Mouse (Mus musculus): ENCODE measurements around the gene Kcnj9. TPM values are rescaled to one million over a fixed set of nuclear protein-coding genes. Genes with fewer than 3 reads are reported as not detected.

Gene Kcnj9
- total and polyA plus RNA-seq, 2 experiments, result 0.02 to 0.09 TPM

- Histone ChIP-seq H3K79me2 (ENCODE audit: control insufficient read depth, insufficient read depth, low read length) (no peaks in the 10 kb centered on the region), H3K27ac (replicated peaks; ENCODE audit: insufficient read depth, low read depth, low read length) (no peak overlapping the region), H3K27me3 (ENCODE audit: control insufficient read depth, insufficient read depth, low read length) (peaks cover 8% of the 10 kb centered on the region), H3K36me3 (ENCODE audit: control insufficient read depth, insufficient read depth, low read length) (no peaks in the 10 kb centered on the region), H3K4me3 (ENCODE audit: insufficient read depth, low read depth, low read length) (no peak overlapping the region), H3K9ac (ENCODE audit: low read depth, low read length) (no peak overlapping the region), H3K4me1 (ENCODE audit: control insufficient read depth, insufficient read depth, low read length) (no peaks in the 10 kb centered on the region)
- WGBS, result 21% methylated on average over 10 of the region's 10 CpGs
- TF ChIP-seq POLR2A (IDR thresholded peaks at IDR 0.05; ENCODE audit: extremely low read depth, insufficient read depth, low read length) (no peak), CTCF (IDR thresholded peaks at IDR 0.05; ENCODE audit: low read depth, low read length) (no peak)
- DNase-seq (ENCODE audit: extremely low read depth, low read depth, low spot score), result no peak
These were observed 12.3 kb upstream of the Kcnj9 start for GRCm38 (mm10) chr1:172341386-172341785.

- Histone ChIP-seq H3K79me2 (ENCODE audit: control insufficient read depth, insufficient read depth, low read length) (no peaks in the 10 kb centered on the region), H3K4me3 (ENCODE audit: insufficient read depth, low read depth, low read length) (peak within 1 kb of the TSS; percentile 22), H3K4me1 (ENCODE audit: control insufficient read depth, insufficient read depth, low read length) (no peaks in the 10 kb centered on the region), H3K36me3 (ENCODE audit: control insufficient read depth, insufficient read depth, low read length) (no peaks in the 10 kb centered on the region), H3K27ac (replicated peaks; ENCODE audit: insufficient read depth, low read depth, low read length) (no peak within 1 kb of the TSS), H3K9ac (ENCODE audit: low read depth, low read length) (no peak within 1 kb of the TSS), H3K27me3 (ENCODE audit: control insufficient read depth, insufficient read depth, low read length) (peaks cover 8% of the 10 kb centered on the region)
- no peak for TF ChIP-seq POLR2A (IDR thresholded peaks at IDR 0.05; ENCODE audit: extremely low read depth, insufficient read depth, low read length)
- TF ChIP-seq CTCF (IDR thresholded peaks at IDR 0.05; ENCODE audit: low read depth, low read length), result no peak
- WGBS, result 3% methylated on average over 38 of the region's 38 CpGs
- DNase-seq (ENCODE audit: extremely low read depth, low read depth, low spot score), result no peak
These were observed 11.7 kb upstream of the Kcnj9 start, which contains the start of gene Kcnj10 for GRCm38 (mm10) chr1:172340729-172341321. Kcnj10 (plus strand) TSS chr1:172341210.

- H3K36me3 ChIP-seq (ENCODE audit: control insufficient read depth, insufficient read depth, low read length), result no peaks in the 10 kb centered on the region
- H3K27me3 ChIP-seq (ENCODE audit: control insufficient read depth, insufficient read depth, low read length), result peaks cover 8% of the 10 kb centered on the region
- no peaks in the 10 kb centered on the region for H3K79me2 ChIP-seq (ENCODE audit: control insufficient read depth, insufficient read depth, low read length)
- 50% methylated on average over 2 of the region's 2 CpGs for WGBS
- H3K4me3 ChIP-seq (ENCODE audit: insufficient read depth, low read depth, low read length), result no peak overlapping the region
- DNase-seq (ENCODE audit: extremely low read depth, low read depth, low spot score), result no peak
- no peaks in the 10 kb centered on the region for H3K4me1 ChIP-seq (ENCODE audit: control insufficient read depth, insufficient read depth, low read length)
- no peak for TF ChIP-seq POLR2A (IDR thresholded peaks at IDR 0.05; ENCODE audit: extremely low read depth, insufficient read depth, low read length)
- no peak for TF ChIP-seq CTCF (IDR thresholded peaks at IDR 0.05; ENCODE audit: low read depth, low read length)
- no peak overlapping the region for H3K27ac ChIP-seq (replicated peaks; ENCODE audit: insufficient read depth, low read depth, low read length)
- H3K9ac ChIP-seq (ENCODE audit: low read depth, low read length), result no peak overlapping the region
These were observed 8.5 kb upstream of the Kcnj9 start for GRCm38 (mm10) chr1:172337411-172338185.

GRCm38 (mm10) chr1:172335804-172336203 lies 6.7 kb upstream of the Kcnj9 start:
- H3K4me1 ChIP-seq (ENCODE audit: control insufficient read depth, insufficient read depth, low read length), result no peaks in the 10 kb centered on the region
- 59% methylated on average over 15 of the region's 15 CpGs for WGBS
- H3K36me3 ChIP-seq (ENCODE audit: control insufficient read depth, insufficient read depth, low read length), result no peaks in the 10 kb centered on the region
- no peak overlapping the region for H3K9ac ChIP-seq (ENCODE audit: low read depth, low read length)
- TF ChIP-seq CTCF (IDR thresholded peaks at IDR 0.05; ENCODE audit: low read depth, low read length) (no peak), POLR2A (IDR thresholded peaks at IDR 0.05; ENCODE audit: extremely low read depth, insufficient read depth, low read length) (no peak)
- H3K27me3 ChIP-seq (ENCODE audit: control insufficient read depth, insufficient read depth, low read length), result peaks cover 5% of the 10 kb centered on the region
- H3K4me3 ChIP-seq (ENCODE audit: insufficient read depth, low read depth, low read length), result no peak overlapping the region
- DNase-seq (ENCODE audit: extremely low read depth, low read depth, low spot score), result no peak
- H3K79me2 ChIP-seq (ENCODE audit: control insufficient read depth, insufficient read depth, low read length), result no peaks in the 10 kb centered on the region
- H3K27ac ChIP-seq (replicated peaks; ENCODE audit: insufficient read depth, low read depth, low read length), result no peak overlapping the region

GRCm38 (mm10) chr1:172333512-172333911 lies 4.4 kb upstream of the Kcnj9 start:
- 22% methylated on average over 3 of the region's 3 CpGs for WGBS
- Histone ChIP-seq H3K4me3 (ENCODE audit: insufficient read depth, low read depth, low read length) (no peak overlapping the region), H3K4me1 (ENCODE audit: control insufficient read depth, insufficient read depth, low read length) (no peaks in the 10 kb centered on the region), H3K36me3 (ENCODE audit: control insufficient read depth, insufficient read depth, low read length) (no peaks in the 10 kb centered on the region), H3K27ac (replicated peaks; ENCODE audit: insufficient read depth, low read depth, low read length) (no peak overlapping the region), H3K9ac (ENCODE audit: low read depth, low read length) (no peak overlapping the region), H3K27me3 (ENCODE audit: control insufficient read depth, insufficient read depth, low read length) (no peaks in the 10 kb centered on the region; the same call in 1 of the 2 replicates), H3K79me2 (ENCODE audit: control insufficient read depth, insufficient read depth, low read length) (no peaks in the 10 kb centered on the region)
- TF ChIP-seq CTCF (IDR thresholded peaks at IDR 0.05; ENCODE audit: low read depth, low read length) (peak; percentile 7; the same call in 1 of the 2 replicates), POLR2A (IDR thresholded peaks at IDR 0.05; ENCODE audit: extremely low read depth, insufficient read depth, low read length) (no peak)
- no peak for DNase-seq (ENCODE audit: extremely low read depth, low read depth, low spot score)

- H3K79me2 ChIP-seq (ENCODE audit: control insufficient read depth, insufficient read depth, low read length), result no peaks in the 10 kb centered on the region
- H3K4me1 ChIP-seq (ENCODE audit: control insufficient read depth, insufficient read depth, low read length), result no peaks in the 10 kb centered on the region
- H3K27me3 ChIP-seq (ENCODE audit: control insufficient read depth, insufficient read depth, low read length), result no peaks in the 10 kb centered on the region; the same call in 1 of the 2 replicates
- no peak overlapping the region for H3K9ac ChIP-seq (ENCODE audit: low read depth, low read length)
- no peak overlapping the region for H3K4me3 ChIP-seq (ENCODE audit: insufficient read depth, low read depth, low read length)
- DNase-seq (ENCODE audit: extremely low read depth, low read depth, low spot score), result no peak
- 81% methylated on average over 2 of the region's 2 CpGs for WGBS
- TF ChIP-seq CTCF (IDR thresholded peaks at IDR 0.05; ENCODE audit: low read depth, low read length) (no peak), POLR2A (IDR thresholded peaks at IDR 0.05; ENCODE audit: extremely low read depth, insufficient read depth, low read length) (no peak)
- H3K36me3 ChIP-seq (ENCODE audit: control insufficient read depth, insufficient read depth, low read length), result no peaks in the 10 kb centered on the region
- H3K27ac ChIP-seq (replicated peaks; ENCODE audit: insufficient read depth, low read depth, low read length), result no peak overlapping the region
These were observed 3.8 kb upstream of the Kcnj9 start for GRCm38 (mm10) chr1:172332925-172333324.

All from liver, adult 2 months (tissue).